Mouse (Mus musculus) limb, embryonic 12.5 days (tissue): ENCODE measurements around the gene Pfkm. TPM values are rescaled to one million over a fixed set of nuclear protein-coding genes. Genes with fewer than 3 reads are reported as not detected.

ENCODE experiments used
- ATAC-seq: fragments of 200-750 bp; cut with Nextera tagmentation; 2 replicates; pipeline ENCODE4 v1.8.0; 2017; ENCODE audit warnings: low read depth, moderate TSS enrichment; ENCODE audit not compliant: insufficient number of reproducible peaks, insufficient read depth, low FRiP score, low TSS enrichment
- H3K27ac ChIP-seq: fragments of 300-500 bp; sonication (generic); 2 replicates; pipeline ENCODE4 v1.5.1; 2016; ENCODE audit warnings: mild to moderate bottlenecking, moderate library complexity
- H3K27me3 ChIP-seq: fragments of 300-500 bp; sonication (generic); 2 replicates; pipeline ENCODE4 v1.6.1; 2016; ENCODE audit warnings: mild to moderate bottlenecking, moderate library complexity
- H3K36me3 ChIP-seq: fragments of 300-500 bp; sonication (generic); 2 replicates; pipeline ENCODE4 v1.6.1; 2016; ENCODE audit warnings: mild to moderate bottlenecking, moderate library complexity
- H3K4me1 ChIP-seq: fragments of 300-500 bp; sonication (generic); replicated peaks from 2 replicates; pipeline ENCODE4 v1.6.1; 2016
- H3K4me2 ChIP-seq: fragments of 300-500 bp; sonication (generic); 2 replicates; pipeline ENCODE4 v1.6.1; 2016; ENCODE audit warnings: mild to moderate bottlenecking, moderate library complexity
- H3K4me3 ChIP-seq: fragments of 300-500 bp; sonication (generic); replicated peaks from 2 replicates; pipeline ENCODE4 v1.5.1; 2016; ENCODE audit warnings: mild to moderate bottlenecking
- H3K9ac ChIP-seq: fragments of 300-500 bp; sonication (generic); replicated peaks from 2 replicates; pipeline ENCODE4 v1.6.1; 2016; ENCODE audit warnings: mild to moderate bottlenecking, moderate library complexity
- H3K9me3 ChIP-seq: fragments of 300-500 bp; sonication (generic); 2 replicates; pipeline ENCODE4 v1.6.1; 2016; ENCODE audit warnings: mild to moderate bottlenecking, moderate library complexity
- WGBS: fragments of 180-500 bp; shearing (Covaris S2); methylation state at CpG from one replicate; pipeline ENCODE4 v1.1.7; 2016; 5-methylcytosine and 5-hydroxymethylcytosine counted together
- polyA plus RNA-seq: library from polyadenylated mRNA; unstranded; fragments of >200 nt; fragmentation: Nextera tagmentation; extraction: Ambion mirVana; gene quantifications from 2 replicates; pipeline ENCODE4 v1.2.1, GENCODE M21; 2016

The Pfkm gene
- 49.4 and 52.7 TPM in 2 replicates for polyA plus RNA-seq

DNA sequence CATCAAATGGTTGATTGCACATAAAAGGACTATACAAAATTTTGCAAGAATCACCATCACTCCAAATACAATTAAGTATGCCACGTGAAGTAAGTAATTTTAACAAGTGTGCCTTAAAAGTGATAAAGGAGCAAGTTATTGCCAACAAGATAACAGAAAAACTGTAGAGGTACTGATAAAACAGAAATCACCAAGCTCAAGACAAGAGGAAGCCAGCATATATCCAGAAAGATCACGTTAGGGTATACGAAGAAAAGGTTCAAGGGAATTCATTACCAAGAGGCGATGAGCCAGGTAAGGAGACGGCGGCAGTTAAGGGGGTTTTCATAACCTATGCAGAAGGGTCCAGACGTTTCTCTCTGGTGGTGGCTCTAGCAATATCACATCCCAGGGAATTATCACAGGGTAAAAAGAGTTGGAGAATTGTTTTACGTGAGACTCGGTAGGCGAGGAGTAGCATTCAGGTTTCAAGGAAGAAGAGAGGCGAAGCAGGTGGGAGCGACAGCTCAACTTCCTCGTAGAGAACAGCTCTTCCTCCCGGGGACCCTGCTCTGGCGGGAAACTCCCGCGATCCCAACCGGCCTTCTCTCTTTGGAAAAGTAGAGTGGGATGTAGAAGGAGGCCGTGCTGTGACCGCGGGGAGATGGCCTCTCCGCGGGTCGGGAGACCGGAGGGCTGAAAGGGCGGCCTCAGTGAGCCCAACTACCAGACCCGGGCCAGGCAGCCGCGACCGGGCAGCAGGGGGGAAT is at the start of gene Pfkm:
Gene Pfkm, plus strand, starts transcription at position 218 of the 749 bp plus-strand sequence.
- H3K4me1 ChIP-seq: peaks cover 16% of the 10 kb centered on the region
- under 1% methylated on average over 30 of the region's 30 CpGs for WGBS
- no peak for ATAC-seq

GRCm38 (mm10) chr15:98043967-98044366 is 48.4 kb upstream of the Pfkm start:
- H3K4me1 ChIP-seq: no peaks in the 10 kb centered on the region
- H3K4me2 ChIP-seq: no peak overlapping the region
- no peak for ATAC-seq
- peaks cover 94% of the 10 kb centered on the region for H3K36me3 ChIP-seq
- H3K4me3 ChIP-seq: no peak overlapping the region
- H3K9ac ChIP-seq: no peak overlapping the region
- 94% methylated on average over 6 of the region's 6 CpGs for WGBS
- H3K9me3 ChIP-seq: no peaks in the 10 kb centered on the region; the same call in 1 of the 2 replicates
- H3K27ac ChIP-seq: no peak overlapping the region
- H3K27me3 ChIP-seq: no peaks in the 10 kb centered on the region

More for the DNA sequence above, at the start of gene Pfkm:
- Histone ChIP-seq H3K27ac (peak within 1 kb of the TSS; percentile 95), H3K27me3 (no peaks in the 10 kb centered on the region), H3K4me2 (peak within 1 kb of the TSS; percentile 71), H3K9me3 (no peaks in the 10 kb centered on the region), H3K4me3 (peak within 1 kb of the TSS; percentile 87), H3K9ac (peak within 1 kb of the TSS; percentile 89), H3K36me3 (peaks cover 18% of the 10 kb centered on the region; the same call in 1 of the 2 replicates)

GRCm38 (mm10) chr15:98044387-98044786 is 48.0 kb upstream of the Pfkm start:
- no peak overlapping the region for H3K4me2 ChIP-seq
- no peak for ATAC-seq
- H3K9ac ChIP-seq: no peak overlapping the region
- 94% methylated on average over 5 of the region's 5 CpGs for WGBS
- peaks cover 94% of the 10 kb centered on the region for H3K36me3 ChIP-seq
- no peaks in the 10 kb centered on the region for H3K27me3 ChIP-seq
- no peaks in the 10 kb centered on the region; the same call in 1 of the 2 replicates for H3K9me3 ChIP-seq
- no peak overlapping the region for H3K27ac ChIP-seq
- no peak overlapping the region for H3K4me3 ChIP-seq
- no peaks in the 10 kb centered on the region for H3K4me1 ChIP-seq

DNA sequence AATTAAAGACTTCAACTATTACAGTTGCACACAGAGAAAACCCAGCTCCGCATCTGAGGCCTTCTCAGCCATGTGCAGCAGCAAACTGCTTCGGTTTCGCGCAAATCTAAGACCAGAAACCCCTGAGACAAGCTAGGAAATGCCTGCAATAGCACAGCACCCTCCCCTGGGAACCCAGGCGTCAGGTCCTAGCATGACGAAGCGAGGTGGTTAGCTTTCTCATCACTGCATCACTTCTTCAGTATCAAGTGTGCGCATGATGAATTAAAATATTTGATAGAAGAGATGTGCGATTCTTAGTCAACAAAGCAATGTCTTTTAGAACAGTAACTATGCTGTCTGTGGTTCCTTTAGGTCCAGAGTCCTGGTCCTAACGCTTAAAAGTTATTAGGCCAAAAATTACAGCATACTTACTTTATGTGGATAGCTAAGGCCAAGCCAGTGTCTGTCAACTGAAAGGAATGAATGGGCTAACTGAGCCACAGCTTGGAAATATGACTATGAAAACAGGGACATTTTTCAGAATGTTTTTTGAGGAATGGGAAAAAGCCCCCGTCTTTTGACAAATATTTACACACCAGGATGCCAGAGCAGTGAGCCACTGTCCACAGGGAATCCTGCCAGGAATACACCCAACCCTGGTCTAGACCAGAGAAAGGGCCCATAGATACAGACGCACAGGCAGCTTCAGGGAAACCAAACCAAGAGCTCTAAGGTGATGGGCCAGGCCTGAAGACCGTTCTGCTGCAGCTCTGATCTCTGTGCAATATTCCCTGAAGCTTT is 43.3 kb upstream of the Pfkm start:
- no peak overlapping the region for H3K9ac ChIP-seq
- peaks cover 92% of the 10 kb centered on the region for H3K36me3 ChIP-seq
- no peak for ATAC-seq
- WGBS: 94% methylated on average over 13 of the region's 13 CpGs
- no peaks in the 10 kb centered on the region for H3K4me1 ChIP-seq
- H3K4me2 ChIP-seq: no peak overlapping the region
- no peaks in the 10 kb centered on the region; the same call in 1 of the 2 replicates for H3K9me3 ChIP-seq
- no peak overlapping the region for H3K4me3 ChIP-seq
- H3K27me3 ChIP-seq: no peaks in the 10 kb centered on the region
- 0 out of 2 replicates have a peak overlapping the region, but pooled peaks have one; percentile 7 for H3K27ac ChIP-seq

DNA sequence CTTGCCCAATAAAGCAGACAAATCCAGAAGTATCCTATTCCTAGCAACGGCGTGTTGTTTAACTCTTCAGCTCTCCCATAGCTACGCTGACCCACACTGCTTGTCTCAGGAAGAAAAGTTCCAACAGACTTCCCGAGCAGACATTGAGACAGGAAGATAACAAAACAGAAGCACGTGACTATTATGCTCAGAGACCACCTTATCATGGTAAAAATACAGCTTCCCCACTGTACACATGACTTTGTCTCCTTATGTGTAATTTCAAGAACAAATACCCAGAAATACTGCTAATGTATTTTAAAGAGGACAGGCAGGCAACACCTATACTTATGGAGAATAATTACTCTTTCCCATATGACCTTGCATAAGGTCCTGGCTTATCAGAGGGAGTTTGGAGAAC is 40.7 kb upstream of the Pfkm start:
- no peaks in the 10 kb centered on the region for H3K27me3 ChIP-seq
- no peak overlapping the region for H3K4me3 ChIP-seq
- no peak overlapping the region for H3K4me2 ChIP-seq
- WGBS: 89% methylated on average over 5 of the region's 5 CpGs
- no peaks in the 10 kb centered on the region for H3K9me3 ChIP-seq
- ATAC-seq: no peak
- peaks cover 81% of the 10 kb centered on the region for H3K36me3 ChIP-seq
- no peak overlapping the region for H3K27ac ChIP-seq
- no peak overlapping the region for H3K9ac ChIP-seq
- H3K4me1 ChIP-seq: no peaks in the 10 kb centered on the region

GRCm38 (mm10) chr15:98055246-98055645 is 37.1 kb upstream of the Pfkm start:
- H3K4me2 ChIP-seq: no peak overlapping the region
- peak; percentile 63; the same call in 1 of the 2 replicates for ATAC-seq
- H3K36me3 ChIP-seq: peaks cover 73% of the 10 kb centered on the region
- 38% methylated on average over 5 of the region's 5 CpGs for WGBS
- H3K4me1 ChIP-seq: no peaks in the 10 kb centered on the region
- no peak overlapping the region for H3K27ac ChIP-seq
- no peak overlapping the region for H3K4me3 ChIP-seq
- H3K9me3 ChIP-seq: no peaks in the 10 kb centered on the region
- no peak overlapping the region for H3K9ac ChIP-seq
- H3K27me3 ChIP-seq: no peaks in the 10 kb centered on the region

- no peak for ATAC-seq
- WGBS: 88% methylated on average over 5 of the region's 5 CpGs
Observed at GRCm38 (mm10) chr15:98065881-98066280, 26.5 kb upstream of the Pfkm start.

GRCm38 (mm10) chr15:98066602-98067001 is 25.8 kb upstream of the Pfkm start:
- H3K27ac ChIP-seq: no peak overlapping the region
- 94% methylated on average over 12 of the region's 12 CpGs for WGBS
- no peak overlapping the region for H3K9ac ChIP-seq
- H3K4me3 ChIP-seq: no peak overlapping the region
- no peaks in the 10 kb centered on the region for H3K9me3 ChIP-seq
- no peak overlapping the region for H3K4me2 ChIP-seq
- H3K36me3 ChIP-seq: peaks cover 89% of the 10 kb centered on the region
- H3K4me1 ChIP-seq: no peaks in the 10 kb centered on the region
- H3K27me3 ChIP-seq: no peaks in the 10 kb centered on the region
- ATAC-seq: no peak

More at GRCm38 (mm10) chr15:98065881-98066280, 26.5 kb upstream of the Pfkm start:
- H3K4me3 ChIP-seq: no peak overlapping the region
- H3K4me1 ChIP-seq: no peaks in the 10 kb centered on the region
- H3K27me3 ChIP-seq: no peaks in the 10 kb centered on the region
- no peak overlapping the region for H3K27ac ChIP-seq
- no peak overlapping the region for H3K9ac ChIP-seq
- no peaks in the 10 kb centered on the region for H3K9me3 ChIP-seq
- H3K36me3 ChIP-seq: peaks cover 93% of the 10 kb centered on the region
- no peak overlapping the region for H3K4me2 ChIP-seq

GRCm38 (mm10) chr15:98067492-98067891 is 24.9 kb upstream of the Pfkm start:
- Histone ChIP-seq H3K4me3 (no peak overlapping the region), H3K27ac (no peak overlapping the region), H3K4me2 (no peak overlapping the region), H3K36me3 (peaks cover 90% of the 10 kb centered on the region), H3K9ac (no peak overlapping the region), H3K27me3 (no peaks in the 10 kb centered on the region), H3K9me3 (no peaks in the 10 kb centered on the region), H3K4me1 (no peaks in the 10 kb centered on the region)
- ATAC-seq: no peak
- WGBS: 72% methylated on average over 3 of the region's 3 CpGs

DNA sequence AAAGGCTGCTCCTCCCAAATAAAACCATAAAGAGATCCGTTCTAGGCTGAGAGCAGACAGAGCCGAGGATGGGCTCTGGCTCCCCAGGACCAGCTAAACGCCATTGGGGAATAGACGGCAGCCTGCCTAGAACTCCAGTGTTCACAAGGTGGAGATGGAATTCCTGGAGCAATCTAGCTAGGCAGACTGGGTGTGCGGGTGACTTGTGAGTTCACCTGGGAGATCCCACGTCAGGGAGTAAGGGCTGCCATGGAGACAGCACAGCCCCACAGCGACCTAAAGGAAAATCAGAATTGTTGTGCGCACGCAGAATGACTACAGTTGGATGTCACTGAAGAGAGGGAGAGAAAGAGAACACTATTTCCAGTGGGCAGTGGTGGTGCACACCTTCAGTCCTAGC is 23.9 kb upstream of the Pfkm start:
- Histone ChIP-seq H3K4me1 (no peaks in the 10 kb centered on the region), H3K36me3 (peaks cover 89% of the 10 kb centered on the region), H3K4me3 (no peak overlapping the region), H3K9ac (no peak overlapping the region), H3K9me3 (no peaks in the 10 kb centered on the region), H3K27me3 (no peaks in the 10 kb centered on the region), H3K4me2 (no peak overlapping the region), H3K27ac (no peak overlapping the region)
- no peak for ATAC-seq
- 87% methylated on average over 9 of the region's 9 CpGs for WGBS

GRCm38 (mm10) chr15:98069566-98070245 is 22.7 kb upstream of the Pfkm start:
- no peak overlapping the region for H3K9ac ChIP-seq
- H3K27ac ChIP-seq: no peak overlapping the region
- H3K27me3 ChIP-seq: no peaks in the 10 kb centered on the region
- no peak overlapping the region for H3K4me3 ChIP-seq
- peaks cover 86% of the 10 kb centered on the region for H3K36me3 ChIP-seq
- no peak overlapping the region for H3K4me2 ChIP-seq
- no peak for ATAC-seq
- WGBS: 87% methylated on average over 8 of the region's 8 CpGs
- H3K9me3 ChIP-seq: no peaks in the 10 kb centered on the region
- H3K4me1 ChIP-seq: no peaks in the 10 kb centered on the region
